In genomic region chr16:20908467-20909351, GRCm38 (mm10) we compare ENCODE assay signal across 8 mouse cellular contexts.
DNase-seq lines count a peak whose midpoint lies in the region; ATAC-seq and TF ChIP-seq lines count a peak whose summit lies in the region.
"Not testable (repeated sequence)": the region's sequence is repeated elsewhere in the genome, so short reads cannot be mapped to it uniquely, and the experiment has no call there.

No protein-coding gene starts in this region.

- not testable (repeated sequence) for DNase-seq in CH12.LX (ENCODE audit: extremely low read depth); hindbrain, postnatal 0 days (ENCODE audit: low spot score); liver, embryonic 13.5 days
- DNase-seq in kidney, postnatal 14 days = peak; percentile 53
- peak; percentile 8 for DNase-seq in midbrain, embryonic 14.5 days
- peak; percentile 3 for DNase-seq in spleen, adult 12 weeks (ENCODE audit: low spot score)

- H3K27me3 ChIP-seq in CH12.LX (replicated peaks); hindbrain, postnatal 0 days (ENCODE audit: insufficient read depth, low read length); liver, embryonic 13.5 days; midbrain, embryonic 14.5 days (ENCODE audit: control insufficient read depth, insufficient read depth, low read length): not testable (repeated sequence)

- peak; percentile 21 to 48; a peak in 3 of 4 replicates for TF ChIP-seq CTCF in CH12.LX (conservative IDR thresholded peaks at IDR 0.05 in 1 of 2, IDR thresholded peaks at IDR 0.05 in 1 of 2; ENCODE audit: low read depth in 2 of 2, low read length in 2 of 2)
- peak; percentile 43 for TF ChIP-seq CTCF in hindbrain, postnatal 0 days (IDR thresholded peaks at IDR 0.05; ENCODE audit: low read depth)

- ATAC-seq in common myeloid progenitor, adult 5-6 weeks (replicated peaks; ENCODE audit: low read depth, poor library complexity, severe bottlenecking) = peak; percentile 95
- peak; percentile 85 for ATAC-seq in frontal cortex, adult (ENCODE audit: low TSS enrichment)
- ATAC-seq in hindbrain, postnatal 0 days = peak; percentile 64
- ATAC-seq in liver, embryonic 13.5 days (ENCODE audit: low read depth) = peak; percentile 43; the same call in 1 of the 2 replicates
- peak; percentile 46; the same call in 1 of the 2 replicates for ATAC-seq in midbrain, embryonic 14.5 days (ENCODE audit: low FRiP score, low TSS enrichment)

- TF ChIP-seq EP300 in CH12.LX (IDR thresholded peaks at IDR 0.05; ENCODE audit: low read length) = not testable (repeated sequence)

- 44% methylated on average over 16 of the region's 18 CpGs for WGBS in hindbrain, postnatal 0 days
- WGBS in liver, embryonic 13.5 days (ENCODE audit: insufficient replicate concordance) = 23% methylated on average over 17 of the region's 18 CpGs
- WGBS in midbrain, embryonic 14.5 days = 47% methylated on average over 16 of the region's 18 CpGs

- H3K4me1 ChIP-seq in CH12.LX (ENCODE audit: control insufficient read depth in 1 of 2, insufficient read depth in 2 of 2); hindbrain, postnatal 0 days (ENCODE audit: insufficient read depth, low read length); liver, embryonic 13.5 days (replicated peaks); midbrain, embryonic 14.5 days (ENCODE audit: control insufficient read depth, insufficient read depth, low read length): not testable (repeated sequence)

- H3K79me2 ChIP-seq in CH12.LX (replicated peaks; ENCODE audit: control insufficient read depth, extremely low read depth, insufficient read depth, poor library complexity, severe bottlenecking) = not testable (repeated sequence)

- not testable (repeated sequence) for TF ChIP-seq POLR2A in CH12.LX (IDR thresholded peaks at IDR 0.05; ENCODE audit: low read depth, low read length)

- in situ Hi-C loops in CH12.LX (cut with MboI; ENCODE audit: low pct_ligation_motif_present, low pct_unique_long_range_greater_than_20kb, low sequenced_read_pairs) = loop anchor here (25.0 kb wide), 1 partner anchor 454 kb away; no protein-coding TSS in a partner anchor

- TF ChIP-seq RAD21 in CH12.LX (IDR thresholded peaks at IDR 0.05; ENCODE audit: low read depth, low read length) = peak; percentile 32

- dilution Hi-C loops in CH12.LX (cut with MboI; ENCODE audit: extremely low pct_ligation_motif_present, extremely low pct_unique_long_range_greater_than_20kb, low sequenced_read_pairs) = not testable (repeated sequence)

- not testable (repeated sequence) for H3K9ac ChIP-seq in CH12.LX (ENCODE audit: insufficient read depth, low read depth); hindbrain, postnatal 0 days (replicated peaks; ENCODE audit: low read length); liver, embryonic 13.5 days; midbrain, embryonic 14.5 days (replicated peaks; ENCODE audit: low read length)

- H3K9me3 ChIP-seq in CH12.LX (replicated peaks; ENCODE audit: low read length); hindbrain, postnatal 0 days (ENCODE audit: low read length); liver, embryonic 13.5 days (replicated peaks); midbrain, embryonic 14.5 days (ENCODE audit: control insufficient read depth, low read length): not testable (repeated sequence)

- not testable (repeated sequence) for H3K4me2 ChIP-seq in CH12.LX (ENCODE audit: insufficient read depth, low read depth, poor library complexity, severe bottlenecking); hindbrain, postnatal 0 days (ENCODE audit: low read depth, low read length); midbrain, embryonic 14.5 days (ENCODE audit: low read length)
- H3K4me2 ChIP-seq in liver, embryonic 13.5 days = peak overlapping the region; percentile 21

- not testable (repeated sequence) for H3K27ac ChIP-seq in CH12.LX (ENCODE audit: insufficient read depth, low read depth); hindbrain, postnatal 0 days; liver, embryonic 13.5 days; midbrain, embryonic 14.5 days (replicated peaks; ENCODE audit: low read depth, low read length)

- not testable (repeated sequence) for H3K36me3 ChIP-seq in CH12.LX (replicated peaks in 1 of 2; ENCODE audit: control insufficient read depth in 1 of 2, insufficient read depth in 1 of 2, low read length in 1 of 2); hindbrain, postnatal 0 days (ENCODE audit: insufficient read depth, low read length); liver, embryonic 13.5 days; midbrain, embryonic 14.5 days (ENCODE audit: control insufficient read depth, insufficient read depth, low read length)

- not testable (repeated sequence) for H3K4me3 ChIP-seq in CH12.LX (replicated peaks in 1 of 3; ENCODE audit: low read depth in 2 of 3, low read length in 2 of 3, poor library complexity in 1 of 3); hindbrain, postnatal 0 days (ENCODE audit: low read length); liver, embryonic 13.5 days (replicated peaks); midbrain, embryonic 14.5 days (replicated peaks; ENCODE audit: low read depth, low read length)

TF ChIP-seq in CH12.LX, 34 proteins besides CTCF, POLR2A, EP300 and RAD21:
- peak; percentile 75 for TF ChIP-seq ELF1 (IDR thresholded peaks at IDR 0.05; ENCODE audit: low read depth, low read length)
- TF ChIP-seq SMC3 (IDR thresholded peaks at IDR 0.05; ENCODE audit: low read depth, low read length) = peak; percentile 35

Comparison
In these comparisons a context has a peak if more than half of its experiments do, and no peak if none do; other contexts are left out.
1. ATAC-seq: peak in every context shown above with its lines; median percentile 95 in common myeloid progenitor, adult 5-6 weeks; 85 in frontal cortex, adult; 64 in hindbrain, postnatal 0 days; 46 in midbrain, embryonic 14.5 days; 43 in liver, embryonic 13.5 days.